Mouse (Mus musculus) monocyte, adult 5-6 weeks (primary cell): Measurements from ENCODE around the gene Map3k20. TPM values are rescaled to one million over a fixed set of nuclear protein-coding genes. Genes with fewer than 3 reads are reported as not detected.

Experiments
- ATAC-seq: fragments of 153-309, 156-312 bp; replicated peaks from 2 replicates; pipeline ENCODE4 v1.8.0; 2017; ENCODE audit warnings: mild to moderate bottlenecking; ENCODE audit not compliant: low TSS enrichment, insufficient number of reproducible peaks, severe bottlenecking, poor library complexity, low FRiP score
- total RNA-seq: library from RNA; stranded (forward); fragments of 200-1000, 200-491, 200-594 nt; gene quantifications from 3 replicates; pipeline ENCODE4 v1.2.3, GENCODE M21; 2017

Gene Map3k20
- total RNA-seq, 1 experiment from 2014 or later, result 11.9 TPM

- ATAC-seq, result no peak
Observed at GRCm38 (mm10) chr2:72361572-72361971, 76.1 kb downstream of the Map3k20 start.

- ATAC-seq, result no peak
Observed at GRCm38 (mm10) chr2:72363449-72363848, 78.0 kb downstream of the Map3k20 start.

GRCm38 (mm10) chr2:72365930-72366329, 80.5 kb downstream of the Map3k20 start:
- no peak; the same call in 1 of the 2 replicates for ATAC-seq

GRCm38 (mm10) chr2:72366503-72366902, 81.1 kb downstream of the Map3k20 start:
- peak; percentile 92 for ATAC-seq

GRCm38 (mm10) chr2:72367850-72368249, 82.4 kb downstream of the Map3k20 start:
- ATAC-seq, result no peak

GRCm38 (mm10) chr2:72369140-72369600, 83.7 kb downstream of the Map3k20 start:
- ATAC-seq, result no peak

GRCm38 (mm10) chr2:72372136-72372535, 86.7 kb downstream of the Map3k20 start:
- ATAC-seq, result no peak

GRCm38 (mm10) chr2:72374076-72374475, 88.6 kb downstream of the Map3k20 start:
- ATAC-seq, result no peak

GRCm38 (mm10) chr2:72375877-72376276, 90.4 kb downstream of the Map3k20 start:
- ATAC-seq, result no peak

- ATAC-seq, result no peak
Observed at GRCm38 (mm10) chr2:72376946-72377345, 91.5 kb downstream of the Map3k20 start.

GRCm38 (mm10) chr2:72379425-72379824, 94.0 kb downstream of the Map3k20 start:
- ATAC-seq, result peak; percentile 82

- ATAC-seq, result no peak
Observed at GRCm38 (mm10) chr2:72382662-72383061, 97.2 kb downstream of the Map3k20 start.

- no peak for ATAC-seq
Observed at GRCm38 (mm10) chr2:72383321-72383720, 97.9 kb downstream of the Map3k20 start.

GRCm38 (mm10) chr2:72389411-72389810, 104.0 kb downstream of the Map3k20 start:
- ATAC-seq, result no peak

- ATAC-seq, result peak; percentile 94
Observed at GRCm38 (mm10) chr2:72389942-72390341, 104.5 kb downstream of the Map3k20 start.

GRCm38 (mm10) chr2:72390474-72390873, 105.0 kb downstream of the Map3k20 start:
- ATAC-seq, result no peak

- ATAC-seq, result no peak
Observed at GRCm38 (mm10) chr2:72391024-72391423, 105.6 kb downstream of the Map3k20 start.

- no peak for ATAC-seq
Observed at GRCm38 (mm10) chr2:72391721-72392120, 106.3 kb downstream of the Map3k20 start.

- no peak for ATAC-seq
Observed at GRCm38 (mm10) chr2:72392316-72392715, 106.9 kb downstream of the Map3k20 start.

GRCm38 (mm10) chr2:72396934-72397333, 111.5 kb downstream of the Map3k20 start:
- no peak for ATAC-seq

- no peak for ATAC-seq
Observed at GRCm38 (mm10) chr2:72398227-72398626, 112.8 kb downstream of the Map3k20 start.
